Mouse (Mus musculus) brown adipose tissue, adult 24 weeks (tissue): ENCODE data around the gene Tmem30b. TPM values are rescaled to one million over a fixed set of nuclear protein-coding genes. Genes with fewer than 3 reads are reported as not detected.
"Not testable (repeated sequence)": the region's sequence is repeated elsewhere in the genome, so short reads cannot be mapped to it uniquely, and the experiment has no call there.

ENCODE experiments used
- H3K27ac ChIP-seq: fragments of 200-500 bp; replicated peaks from 2 replicates; pipeline ENCODE4 v1.5.1; 2012; ENCODE audit warnings: low read depth, mild to moderate bottlenecking, low read length
- H3K4me1 ChIP-seq: fragments of 200-500 bp; 2 replicates; pipeline ENCODE4 v1.6.1; 2012; ENCODE audit warnings: low read length, mixed read lengths; ENCODE audit not compliant: control insufficient read depth, insufficient read depth, insufficient read length
- H3K4me3 ChIP-seq: fragments of 200-500 bp; 2 replicates; pipeline ENCODE4 v1.5.1; 2012; ENCODE audit warnings: low read depth, mild to moderate bottlenecking, low read length, moderate library complexity; ENCODE audit not compliant: insufficient read depth
- polyA plus RNA-seq: library from polyadenylated mRNA; stranded (reverse); fragments of >200 nt; gene quantifications from 2 replicates; pipeline ENCODE4 v1.2.4, GENCODE M21; 2012; ENCODE audit not compliant: missing spikeins, insufficient read depth, insufficient read length

The Tmem30b gene
- polyA plus RNA-seq, 1 experiment = 0.55 TPM

DNA sequence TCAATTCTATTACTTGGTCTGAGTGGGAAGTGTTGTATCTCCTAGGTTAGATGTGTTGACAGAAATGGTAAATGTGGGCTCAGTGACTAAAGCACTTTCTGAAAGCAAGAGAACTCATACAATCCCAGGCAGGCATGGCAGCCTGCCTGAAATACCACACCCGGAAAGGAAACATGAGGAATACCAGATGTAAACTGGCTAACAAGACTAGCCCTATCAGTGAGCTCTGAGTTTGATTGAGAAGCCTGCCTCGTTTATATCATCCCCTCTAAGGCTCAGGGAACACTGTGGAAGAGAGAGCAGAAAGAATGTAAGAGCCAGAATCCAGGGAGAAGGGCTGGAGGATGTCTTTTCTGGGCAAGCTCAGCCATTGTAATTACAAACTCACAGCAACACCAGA lies 7.0 kb downstream of the Tmem30b start:
- Histone ChIP-seq H3K4me3 (no peak overlapping the region), H3K27ac (no peak overlapping the region), H3K4me1 (no peaks in the 10 kb centered on the region)

DNA sequence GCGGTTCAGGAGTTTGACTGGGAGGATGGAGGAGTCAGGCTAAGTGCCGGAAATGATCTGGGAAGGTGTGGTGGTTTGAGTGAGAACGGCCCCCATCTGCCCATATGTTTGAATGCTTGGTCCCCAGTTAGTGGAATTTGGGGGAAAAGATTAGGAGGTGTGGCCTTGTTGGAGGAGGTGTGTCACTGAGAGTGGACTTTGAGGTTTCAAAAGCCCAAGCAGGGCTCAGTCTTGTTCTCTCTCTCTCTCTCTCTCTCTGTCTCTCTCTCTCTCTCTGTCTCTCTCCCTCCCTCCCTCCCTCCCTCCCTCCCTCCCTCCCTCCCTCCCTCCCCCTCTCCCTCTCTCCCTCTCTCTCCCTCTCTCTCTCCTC lies 8.1 kb downstream of the Tmem30b start:
- not testable (repeated sequence) for H3K27ac ChIP-seq
- peak overlapping the region; percentile 35 for H3K4me3 ChIP-seq

GRCm38 (mm10) chr12:73537499-73538138 lies 8.6 kb downstream of the Tmem30b start:
- Histone ChIP-seq H3K4me1 (no peaks in the 10 kb centered on the region), H3K4me3 (peak overlapping the region; percentile 35), H3K27ac (no peak overlapping the region)

More for the DNA sequence above, 8.1 kb downstream of the Tmem30b start:
- H3K4me1 ChIP-seq = not testable (repeated sequence)

DNA sequence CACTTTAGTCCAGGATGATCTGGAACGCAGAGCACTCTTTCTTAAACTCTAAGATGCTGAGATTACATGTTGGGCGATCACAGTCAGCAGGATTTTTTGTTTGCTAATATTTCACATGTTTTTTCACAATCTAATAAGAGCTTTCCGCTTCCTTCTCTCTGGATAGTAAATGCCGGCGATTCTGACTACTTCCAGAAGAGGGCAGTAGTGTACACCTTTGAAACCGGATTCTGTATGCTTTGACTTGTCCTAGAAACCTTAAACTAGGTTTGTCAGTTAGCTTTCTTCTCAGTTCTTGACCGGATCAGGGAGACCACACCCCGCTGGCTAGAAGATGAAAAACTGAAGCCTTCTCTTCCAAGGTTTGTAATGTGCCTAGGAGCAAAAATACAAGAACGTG lies 11.6 kb downstream of the Tmem30b start:
- Histone ChIP-seq H3K4me1 (no peaks in the 10 kb centered on the region), H3K27ac (no peak overlapping the region), H3K4me3 (no peak overlapping the region)

GRCm38 (mm10) chr12:73531889-73532479 lies 14.2 kb downstream of the Tmem30b start:
- Histone ChIP-seq H3K27ac (no peak overlapping the region), H3K4me3 (no peak overlapping the region), H3K4me1 (no peaks in the 10 kb centered on the region)

DNA sequence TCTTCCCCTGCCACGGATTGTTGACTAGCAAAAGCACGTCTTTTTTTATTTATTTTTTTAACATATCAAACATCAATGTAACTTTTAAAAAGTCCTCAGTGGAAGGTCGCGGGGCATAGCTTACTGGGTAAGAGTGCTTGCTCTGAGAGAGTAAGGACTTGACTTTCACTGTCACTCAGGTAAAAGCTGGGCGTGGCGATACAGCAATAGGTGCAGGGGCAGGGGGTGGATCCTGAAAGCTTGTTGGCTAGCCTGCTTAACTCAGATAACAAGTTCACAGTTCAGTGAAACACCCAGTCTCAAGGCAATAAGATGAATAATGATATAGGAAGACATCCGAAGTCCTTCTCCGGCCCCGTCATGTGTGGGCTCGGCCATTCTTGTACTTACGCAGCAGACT lies 16.6 kb downstream of the Tmem30b start:
- H3K4me1 ChIP-seq = no peaks in the 10 kb centered on the region
- no peak overlapping the region for H3K27ac ChIP-seq
- H3K4me3 ChIP-seq = no peak overlapping the region

GRCm38 (mm10) chr12:73529131-73529530 lies 17.1 kb downstream of the Tmem30b start:
- Histone ChIP-seq H3K27ac (no peak overlapping the region), H3K4me1 (no peaks in the 10 kb centered on the region), H3K4me3 (no peak overlapping the region)

- H3K27ac ChIP-seq, H3K4me1 ChIP-seq, H3K4me3 ChIP-seq: not testable (repeated sequence)
Measured at GRCm38 (mm10) chr12:73528142-73528541, 18.1 kb downstream of the Tmem30b start.

DNA sequence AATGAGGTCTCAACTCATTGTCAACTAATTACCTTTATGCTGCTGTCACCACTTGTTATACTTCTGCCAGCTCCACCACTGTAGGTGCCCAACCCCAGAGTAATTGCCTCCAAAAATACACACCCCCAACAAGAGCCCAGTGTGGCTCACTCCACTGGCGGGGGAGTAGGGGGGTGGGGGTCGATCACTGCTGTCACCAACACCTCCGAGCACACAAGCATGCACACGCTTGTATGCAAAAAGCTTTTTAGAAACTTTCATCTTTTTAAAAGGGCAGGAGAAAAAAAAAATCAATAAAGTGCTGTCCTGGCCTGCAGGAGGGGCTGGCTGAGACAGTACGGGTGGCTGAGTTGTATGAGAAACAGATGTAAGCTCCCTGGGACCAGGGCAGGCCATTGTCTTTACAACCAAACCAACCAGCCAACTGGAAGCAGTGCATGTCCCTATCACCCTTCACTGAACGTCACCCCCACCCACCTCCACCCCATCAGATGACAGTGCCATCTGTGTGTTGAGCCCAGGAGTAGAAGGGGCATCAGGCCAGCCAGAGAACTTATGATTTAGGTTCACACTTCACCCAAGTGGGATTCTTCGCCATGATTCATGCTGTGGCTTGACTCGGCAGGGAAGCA lies 20.8 kb downstream of the Tmem30b start:
- no peak overlapping the region for H3K27ac ChIP-seq
- H3K4me1 ChIP-seq = no peaks in the 10 kb centered on the region
- no peak overlapping the region for H3K4me3 ChIP-seq

DNA sequence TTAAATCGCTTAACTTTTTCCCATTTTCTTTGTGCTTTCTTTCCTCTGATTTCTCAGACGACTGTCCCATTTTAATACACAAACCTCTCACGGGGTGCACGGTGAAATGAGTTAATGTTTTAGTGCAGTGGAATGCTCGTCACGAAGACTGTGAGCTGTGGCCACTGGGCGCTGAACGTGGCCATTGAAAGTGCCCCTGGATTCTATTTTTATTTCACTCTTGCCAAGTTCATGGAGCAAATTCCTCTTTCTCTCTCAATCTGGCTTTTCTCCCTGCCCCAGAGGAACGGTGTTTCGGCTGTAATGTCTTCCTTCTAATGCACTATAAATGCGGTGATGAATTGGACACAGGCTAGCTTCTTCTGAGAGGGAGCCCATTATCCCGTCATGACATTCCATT lies 23.1 kb downstream of the Tmem30b start:
- Histone ChIP-seq H3K4me3 (no peak overlapping the region), H3K4me1 (no peaks in the 10 kb centered on the region), H3K27ac (no peak overlapping the region)

GRCm38 (mm10) chr12:73521944-73522343 lies 24.2 kb downstream of the Tmem30b start:
- Histone ChIP-seq H3K27ac (no peak overlapping the region), H3K4me1 (no peaks in the 10 kb centered on the region), H3K4me3 (no peak overlapping the region)

- Histone ChIP-seq H3K27ac (no peak overlapping the region), H3K4me1 (no peaks in the 10 kb centered on the region), H3K4me3 (no peak overlapping the region)
Measured at GRCm38 (mm10) chr12:73521238-73521841, 24.9 kb downstream of the Tmem30b start.

DNA sequence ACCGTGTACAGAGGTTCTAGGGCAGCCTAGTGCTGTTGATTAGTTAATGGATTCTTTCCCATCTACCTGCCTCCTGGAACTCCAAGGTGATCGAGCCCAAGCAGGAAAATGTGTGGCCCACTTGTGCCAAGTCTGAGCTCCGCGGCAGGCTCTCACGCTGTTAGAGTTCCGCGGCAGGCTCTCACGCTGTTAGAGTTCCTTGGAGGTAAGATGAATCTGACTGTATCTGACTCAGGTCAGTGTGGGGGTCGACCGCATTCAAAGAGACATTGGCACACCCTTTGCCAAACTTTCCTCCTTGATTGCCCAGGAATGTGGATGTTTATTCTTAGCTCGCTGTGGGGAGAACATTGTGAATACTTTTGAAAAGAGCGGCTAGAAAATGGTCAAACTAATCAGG lies 28.4 kb downstream of the Tmem30b start:
- no peaks in the 10 kb centered on the region for H3K4me1 ChIP-seq
- no peak overlapping the region for H3K27ac ChIP-seq
- H3K4me3 ChIP-seq = no peak overlapping the region

GRCm38 (mm10) chr12:73517022-73517709 lies 29.0 kb downstream of the Tmem30b start:
- Histone ChIP-seq H3K4me3 (no peak overlapping the region), H3K27ac (no peak overlapping the region)

GRCm38 (mm10) chr12:73516516-73516915 lies 29.7 kb downstream of the Tmem30b start:
- no peak overlapping the region for H3K4me3 ChIP-seq
- no peak overlapping the region for H3K27ac ChIP-seq
- H3K4me1 ChIP-seq = no peaks in the 10 kb centered on the region

More at GRCm38 (mm10) chr12:73517022-73517709, 29.0 kb downstream of the Tmem30b start:
- no peaks in the 10 kb centered on the region for H3K4me1 ChIP-seq
